Mouse (Mus musculus): ENCODE measurements around the gene Ncoa1. TPM values are rescaled to one million over a fixed set of nuclear protein-coding genes. Genes with fewer than 3 reads are reported as not detected.

Ncoa1 gene
- polyA plus RNA-seq, 1 experiment from 2014 or later: 19.4 TPM

DNA sequence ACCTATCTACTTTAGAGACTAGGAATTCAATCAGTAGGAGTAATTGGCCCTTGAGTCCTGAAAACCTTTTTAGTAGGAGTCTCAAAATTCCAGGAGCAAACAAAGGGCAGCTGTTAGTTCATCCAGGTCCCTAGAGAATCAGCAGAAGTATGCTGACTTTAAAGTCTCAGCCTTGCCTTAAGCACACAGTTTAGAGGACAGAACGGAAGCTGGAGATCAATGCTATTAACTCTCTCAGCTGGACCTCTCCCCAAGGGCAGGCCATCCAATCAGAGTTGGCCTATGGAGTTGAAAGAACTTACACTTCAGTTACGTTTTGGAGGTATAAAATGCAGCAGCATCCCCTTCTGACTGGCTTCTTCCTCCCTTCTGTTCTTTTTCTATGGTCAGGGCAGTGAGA, 154.8 kb downstream of the Ncoa1 start:
- no peaks in the 10 kb centered on the region for H3K4me1 ChIP-seq (replicated peaks; ENCODE audit: control insufficient read depth, insufficient read depth, low read length)
- H3K4me2 ChIP-seq (replicated peaks): no peak overlapping the region
- no peaks in the 10 kb centered on the region for H3K9me3 ChIP-seq (ENCODE audit: control insufficient read depth, low read length)
- DNase-seq (ENCODE audit: low spot score) (no peak), ATAC-seq (ENCODE audit: low FRiP score) (no peak)
- H3K4me3 ChIP-seq (replicated peaks; ENCODE audit: low read length): no peak overlapping the region
- H3K27me3 ChIP-seq (ENCODE audit: control insufficient read depth, insufficient read depth, low read length): no peaks in the 10 kb centered on the region
- no peak overlapping the region for H3K27ac ChIP-seq
- peaks cover 12% of the 10 kb centered on the region for H3K36me3 ChIP-seq (replicated peaks; ENCODE audit: control insufficient read depth, insufficient read depth)
- H3K9ac ChIP-seq: no peak overlapping the region
- 42% methylated on average over 2 of the region's 2 CpGs for WGBS

DNA sequence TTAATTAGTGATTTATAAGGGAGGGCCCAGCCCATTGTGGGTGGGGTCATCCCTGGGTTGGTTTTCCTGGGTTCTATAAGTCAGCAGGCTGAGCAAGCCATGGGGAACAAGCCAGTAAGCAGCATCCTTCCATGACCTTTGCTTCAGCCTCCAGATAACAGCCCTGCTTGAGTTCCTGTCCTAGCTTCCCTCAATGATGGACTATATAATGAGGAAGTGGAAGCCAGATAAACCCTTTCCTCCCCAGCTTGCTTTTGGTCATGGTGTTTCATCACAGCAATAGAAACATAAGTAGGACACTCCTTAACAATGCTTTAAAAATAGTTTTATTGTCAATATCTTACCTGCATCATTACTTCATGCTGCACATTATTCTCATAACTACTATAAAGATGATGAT, 163.2 kb downstream of the Ncoa1 start:
- Histone ChIP-seq H3K4me2 (replicated peaks) (no peak overlapping the region), H3K4me1 (replicated peaks; ENCODE audit: control insufficient read depth, insufficient read depth, low read length) (no peaks in the 10 kb centered on the region), H3K36me3 (replicated peaks; ENCODE audit: control insufficient read depth, insufficient read depth) (peaks cover 16% of the 10 kb centered on the region), H3K9ac (no peak overlapping the region), H3K27ac (no peak overlapping the region), H3K9me3 (ENCODE audit: control insufficient read depth, low read length) (no peaks in the 10 kb centered on the region), H3K27me3 (ENCODE audit: control insufficient read depth, insufficient read depth, low read length) (no peaks in the 10 kb centered on the region), H3K4me3 (replicated peaks; ENCODE audit: low read length) (no peak overlapping the region)
- ATAC-seq (ENCODE audit: low FRiP score) (no peak), DNase-seq (ENCODE audit: low spot score) (no peak)

DNA sequence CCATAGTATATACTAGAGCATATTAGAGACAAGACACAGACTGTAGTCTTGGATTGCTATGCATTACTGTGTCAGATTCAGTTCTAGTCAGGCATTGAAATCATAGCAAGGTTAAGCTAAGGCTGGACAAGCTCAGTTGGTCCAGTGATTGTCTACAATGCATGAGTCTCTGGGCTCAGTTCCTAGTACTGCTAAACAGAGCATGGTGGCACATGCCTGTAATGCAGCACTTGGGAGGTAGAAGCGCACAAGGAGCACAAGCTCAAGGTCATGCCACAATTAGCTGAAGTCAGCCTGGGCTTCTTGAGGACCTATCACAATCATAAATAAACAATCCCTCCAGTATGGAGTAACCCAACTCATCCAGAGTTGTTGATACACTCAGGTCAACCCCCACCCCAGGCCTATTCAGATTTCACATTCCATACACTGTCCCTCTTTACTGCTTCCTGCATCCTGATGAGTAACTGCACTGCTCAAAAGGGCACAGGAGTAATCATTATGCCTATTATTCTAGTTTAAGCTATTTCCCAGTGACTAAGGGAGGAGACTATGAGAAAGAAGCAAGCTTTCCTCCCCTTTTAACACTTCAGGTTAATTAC, 170.2 kb downstream of the Ncoa1 start:
- no peak overlapping the region for H3K9ac ChIP-seq
- no peak overlapping the region for H3K4me2 ChIP-seq (replicated peaks)
- H3K4me3 ChIP-seq (replicated peaks; ENCODE audit: low read length): no peak overlapping the region
- DNase-seq (ENCODE audit: low spot score) (no peak), ATAC-seq (ENCODE audit: low FRiP score) (no peak)
- H3K27ac ChIP-seq: no peak overlapping the region
- H3K36me3 ChIP-seq (replicated peaks; ENCODE audit: control insufficient read depth, insufficient read depth): peaks cover 15% of the 10 kb centered on the region
- 96% methylated on average over 1 of the region's 1 CpGs for WGBS
- no peaks in the 10 kb centered on the region for H3K27me3 ChIP-seq (ENCODE audit: control insufficient read depth, insufficient read depth, low read length)
- H3K4me1 ChIP-seq (replicated peaks; ENCODE audit: control insufficient read depth, insufficient read depth, low read length): no peaks in the 10 kb centered on the region
- H3K9me3 ChIP-seq (ENCODE audit: control insufficient read depth, low read length): no peaks in the 10 kb centered on the region

DNA sequence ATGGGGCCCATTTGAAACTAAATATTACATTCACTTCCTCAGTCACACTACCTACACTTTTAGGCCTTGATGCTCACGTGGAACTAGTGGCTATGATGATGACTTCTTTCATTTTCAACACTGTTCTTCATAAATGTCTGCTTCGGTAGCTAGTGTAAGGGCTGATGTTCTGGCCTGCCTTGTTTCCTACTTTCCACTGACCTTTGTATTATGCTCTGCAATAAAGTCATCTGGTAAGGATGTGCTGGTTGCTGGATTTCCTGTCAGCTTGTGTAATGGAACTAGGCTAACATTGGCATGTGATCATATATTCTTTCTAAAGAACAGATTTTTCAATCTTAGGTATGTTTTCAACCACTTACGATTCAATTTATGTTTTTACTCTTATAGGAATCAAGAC, 177.7 kb downstream of the Ncoa1 start:
- no peak for DNase-seq (ENCODE audit: low spot score)
- ATAC-seq (ENCODE audit: low FRiP score): no peak
- 87% methylated on average over 3 of the region's 3 CpGs for WGBS
- Histone ChIP-seq H3K4me2 (replicated peaks) (no peak overlapping the region), H3K9ac (no peak overlapping the region), H3K36me3 (replicated peaks; ENCODE audit: control insufficient read depth, insufficient read depth) (peaks cover 20% of the 10 kb centered on the region), H3K4me1 (replicated peaks; ENCODE audit: control insufficient read depth, insufficient read depth, low read length) (no peaks in the 10 kb centered on the region), H3K9me3 (ENCODE audit: control insufficient read depth, low read length) (no peaks in the 10 kb centered on the region), H3K27ac (no peak overlapping the region), H3K27me3 (ENCODE audit: control insufficient read depth, insufficient read depth, low read length) (no peaks in the 10 kb centered on the region), H3K4me3 (replicated peaks; ENCODE audit: low read length) (no peak overlapping the region)

DNA sequence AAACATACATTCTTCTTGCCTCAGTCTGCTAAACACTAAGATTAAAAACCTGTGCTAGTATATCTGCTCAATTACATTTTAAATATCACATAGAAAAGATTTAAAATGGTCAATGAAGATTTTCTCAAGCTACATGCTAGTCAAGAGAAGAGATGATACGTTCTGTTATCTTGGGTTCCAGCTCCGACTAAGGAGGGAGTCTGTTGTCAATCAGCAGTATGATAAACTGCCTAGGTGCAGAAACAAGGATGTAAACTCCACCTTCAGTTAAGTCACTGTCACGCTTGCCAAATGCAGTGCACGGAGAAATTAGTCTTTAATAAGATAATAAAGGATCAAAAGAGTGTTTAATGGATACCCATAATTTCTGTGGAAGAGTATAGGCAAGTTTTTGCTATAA, 178.4 kb downstream of the Ncoa1 start:
- WGBS: 89% methylated on average over 4 of the region's 4 CpGs
- Histone ChIP-seq H3K4me3 (replicated peaks; ENCODE audit: low read length) (no peak overlapping the region), H3K4me2 (replicated peaks) (no peak overlapping the region), H3K27ac (no peak overlapping the region), H3K9ac (no peak overlapping the region), H3K27me3 (ENCODE audit: control insufficient read depth, insufficient read depth, low read length) (no peaks in the 10 kb centered on the region), H3K4me1 (replicated peaks; ENCODE audit: control insufficient read depth, insufficient read depth, low read length) (no peaks in the 10 kb centered on the region), H3K36me3 (replicated peaks; ENCODE audit: control insufficient read depth, insufficient read depth) (peaks cover 22% of the 10 kb centered on the region), H3K9me3 (ENCODE audit: control insufficient read depth, low read length) (no peaks in the 10 kb centered on the region)
- DNase-seq (ENCODE audit: low spot score) (no peak), ATAC-seq (ENCODE audit: low FRiP score) (no peak)

DNA sequence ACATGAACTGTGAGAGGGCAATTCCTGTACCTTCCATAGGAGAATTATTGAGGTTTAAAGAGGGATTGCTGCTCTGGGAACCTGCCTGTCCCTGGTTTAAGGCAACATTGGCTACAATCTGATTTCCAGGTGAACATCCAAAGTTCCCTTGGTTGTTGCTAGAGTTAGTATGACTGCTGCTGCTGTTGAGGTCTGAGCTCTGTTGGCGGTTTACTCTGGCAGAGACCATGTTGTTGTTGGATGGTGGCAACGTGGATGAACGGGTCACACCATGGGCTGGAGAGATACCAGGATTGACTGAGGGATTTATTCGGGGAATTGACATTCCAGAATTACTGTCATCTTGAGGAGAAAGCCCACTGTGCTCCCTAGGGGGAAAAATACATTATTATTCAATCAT, 181.1 kb downstream of the Ncoa1 start:
- Histone ChIP-seq H3K9me3 (ENCODE audit: control insufficient read depth, low read length) (no peaks in the 10 kb centered on the region), H3K4me2 (replicated peaks) (no peak overlapping the region), H3K36me3 (replicated peaks; ENCODE audit: control insufficient read depth, insufficient read depth) (peaks cover 25% of the 10 kb centered on the region), H3K4me3 (replicated peaks; ENCODE audit: low read length) (no peak overlapping the region), H3K4me1 (replicated peaks; ENCODE audit: control insufficient read depth, insufficient read depth, low read length) (no peaks in the 10 kb centered on the region), H3K9ac (no peak overlapping the region), H3K27ac (no peak overlapping the region), H3K27me3 (ENCODE audit: control insufficient read depth, insufficient read depth, low read length) (no peaks in the 10 kb centered on the region)
- WGBS: 87% methylated on average over 4 of the region's 4 CpGs
- DNase-seq (ENCODE audit: low spot score) (no peak), ATAC-seq (ENCODE audit: low FRiP score) (no peak)

DNA sequence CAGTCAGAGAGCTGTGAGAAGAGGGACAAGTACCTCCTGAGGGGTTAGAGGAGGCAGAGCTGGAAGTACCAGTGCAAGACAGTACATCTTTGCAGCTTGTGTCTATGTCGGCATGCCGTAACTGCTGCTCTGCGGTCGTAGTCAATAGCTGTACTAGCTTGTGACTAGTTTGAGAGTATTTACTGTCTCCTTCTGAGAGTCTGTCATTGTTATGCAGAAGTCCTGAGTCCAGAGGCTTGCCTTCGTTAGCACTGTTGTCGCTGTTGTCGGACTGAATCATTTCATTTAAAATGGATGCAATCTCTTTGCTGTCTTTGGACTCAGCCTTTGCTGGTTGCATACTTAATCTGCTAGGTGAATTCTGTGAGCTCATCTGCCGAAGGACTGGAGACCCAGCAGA, 181.7 kb downstream of the Ncoa1 start:
- no peak overlapping the region for H3K4me2 ChIP-seq (replicated peaks)
- H3K4me3 ChIP-seq (replicated peaks; ENCODE audit: low read length): no peak overlapping the region
- no peaks in the 10 kb centered on the region for H3K4me1 ChIP-seq (replicated peaks; ENCODE audit: control insufficient read depth, insufficient read depth, low read length)
- H3K36me3 ChIP-seq (replicated peaks; ENCODE audit: control insufficient read depth, insufficient read depth): peaks cover 31% of the 10 kb centered on the region
- DNase-seq (ENCODE audit: low spot score) (no peak), ATAC-seq (ENCODE audit: low FRiP score) (no peak)
- H3K9me3 ChIP-seq (ENCODE audit: control insufficient read depth, low read length): no peaks in the 10 kb centered on the region
- H3K27ac ChIP-seq: no peak overlapping the region
- no peaks in the 10 kb centered on the region for H3K27me3 ChIP-seq (ENCODE audit: control insufficient read depth, insufficient read depth, low read length)
- no peak overlapping the region for H3K9ac ChIP-seq
- whole genome bisulfite sequencing: 78% methylated on average over 8 of the region's 8 CpGs

DNA sequence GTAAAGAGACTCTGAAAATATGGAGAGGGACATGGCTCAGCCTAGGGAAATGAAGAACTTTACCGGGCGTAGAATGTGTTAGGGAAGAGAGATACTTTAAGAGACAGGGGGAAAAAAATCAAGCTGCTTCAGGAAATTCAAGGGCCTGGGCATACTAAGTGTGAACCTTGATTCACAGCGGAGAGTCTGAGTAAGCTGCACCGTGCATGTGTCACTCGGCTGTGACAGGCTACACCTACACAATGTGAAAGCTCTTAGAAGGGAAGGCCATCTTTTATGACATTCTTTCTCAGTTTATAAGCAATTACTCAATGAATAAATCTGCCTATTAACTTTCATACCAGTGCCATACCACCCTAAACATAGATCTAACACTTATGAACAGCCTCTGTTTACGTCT, 183.2 kb downstream of the Ncoa1 start:
- no peak for ATAC-seq (ENCODE audit: low FRiP score)
- H3K36me3 ChIP-seq (replicated peaks; ENCODE audit: control insufficient read depth, insufficient read depth): peaks cover 44% of the 10 kb centered on the region
- H3K4me3 ChIP-seq (replicated peaks; ENCODE audit: low read length): no peak overlapping the region

DNA sequence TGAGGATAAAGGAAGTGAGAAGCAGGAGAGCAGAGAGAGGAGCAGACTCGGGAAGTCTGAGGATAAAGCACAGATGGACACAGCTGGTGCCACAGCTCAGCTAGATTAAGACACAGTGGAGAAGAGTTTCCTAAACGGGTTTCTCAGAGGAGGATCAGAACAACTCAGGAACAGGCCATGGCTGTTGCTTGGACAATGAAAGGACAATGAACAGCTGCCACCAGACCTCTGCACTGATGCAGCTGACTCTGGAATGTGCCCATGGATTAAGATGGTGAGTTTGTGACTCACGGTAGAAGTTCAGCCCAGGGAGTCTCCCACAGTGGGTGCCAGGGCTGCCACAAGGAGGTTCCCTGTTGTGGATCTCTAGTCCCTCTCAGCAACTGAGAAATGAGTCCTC, 191.8 kb downstream of the Ncoa1 start:
- no peak overlapping the region for H3K4me2 ChIP-seq (replicated peaks)
- H3K9me3 ChIP-seq (ENCODE audit: control insufficient read depth, low read length): no peaks in the 10 kb centered on the region
- H3K9ac ChIP-seq: no peak overlapping the region
- 39% methylated on average over 3 of the region's 3 CpGs for WGBS
- ATAC-seq (ENCODE audit: low FRiP score): no peak
- no peaks in the 10 kb centered on the region for H3K4me1 ChIP-seq (replicated peaks; ENCODE audit: control insufficient read depth, insufficient read depth, low read length)
- no peak overlapping the region for H3K4me3 ChIP-seq (replicated peaks; ENCODE audit: low read length)
- peaks cover 14% of the 10 kb centered on the region for H3K36me3 ChIP-seq (replicated peaks; ENCODE audit: control insufficient read depth, insufficient read depth)
- H3K27me3 ChIP-seq (ENCODE audit: control insufficient read depth, insufficient read depth, low read length): no peaks in the 10 kb centered on the region
- DNase-seq (ENCODE audit: low spot score): no peak
- H3K27ac ChIP-seq: no peak overlapping the region

More for the DNA sequence above, 183.2 kb downstream of the Ncoa1 start:
- no peak overlapping the region for H3K27ac ChIP-seq
- H3K4me2 ChIP-seq (replicated peaks): no peak overlapping the region
- H3K9me3 ChIP-seq (ENCODE audit: control insufficient read depth, low read length): no peaks in the 10 kb centered on the region
- no peaks in the 10 kb centered on the region for H3K4me1 ChIP-seq (replicated peaks; ENCODE audit: control insufficient read depth, insufficient read depth, low read length)
- DNase-seq (ENCODE audit: low spot score): no peak
- no peak overlapping the region for H3K9ac ChIP-seq
- H3K27me3 ChIP-seq (ENCODE audit: control insufficient read depth, insufficient read depth, low read length): no peaks in the 10 kb centered on the region
- WGBS: 96% methylated on average over 6 of the region's 6 CpGs

DNA sequence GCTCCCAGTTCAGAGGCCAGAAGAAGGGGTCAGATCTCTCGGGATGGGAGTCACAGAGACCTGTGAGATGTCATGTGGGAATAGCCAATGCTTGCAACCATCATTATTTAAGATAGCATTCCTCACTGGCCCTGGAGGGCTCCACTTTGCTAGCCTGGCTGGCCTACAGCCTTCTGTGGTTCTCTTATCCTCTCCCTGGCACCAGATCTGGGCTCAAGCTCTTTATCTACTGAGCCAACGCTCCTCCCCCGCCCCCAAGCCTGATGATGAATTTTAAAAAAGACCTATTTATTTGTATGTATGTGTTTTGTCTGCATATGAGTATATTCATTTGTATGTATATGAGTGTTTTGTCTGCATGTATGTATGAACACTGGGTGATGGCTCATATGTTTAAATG, 197.1 kb downstream of the Ncoa1 start:
- H3K4me2 ChIP-seq (replicated peaks): no peak overlapping the region
- no peaks in the 10 kb centered on the region for H3K27me3 ChIP-seq (ENCODE audit: control insufficient read depth, insufficient read depth, low read length)
- H3K4me1 ChIP-seq (replicated peaks; ENCODE audit: control insufficient read depth, insufficient read depth, low read length): no peaks in the 10 kb centered on the region
- no peak overlapping the region for H3K9ac ChIP-seq
- no peak overlapping the region for H3K4me3 ChIP-seq (replicated peaks; ENCODE audit: low read length)
- H3K9me3 ChIP-seq (ENCODE audit: control insufficient read depth, low read length): no peaks in the 10 kb centered on the region
- DNase-seq (ENCODE audit: low spot score): no peak
- no peak for ATAC-seq (ENCODE audit: low FRiP score)
- H3K27ac ChIP-seq: no peak overlapping the region
- WGBS: 98% methylated on average over 3 of the region's 3 CpGs
- peaks cover 15% of the 10 kb centered on the region for H3K36me3 ChIP-seq (replicated peaks; ENCODE audit: control insufficient read depth, insufficient read depth)
